Mouse (Mus musculus) intestine, postnatal 0 days (tissue): ENCODE data around the gene Brd4. TPM values are rescaled to one million over a fixed set of nuclear protein-coding genes. Genes with fewer than 3 reads are reported as not detected.

Experiments used
- ATAC-seq: fragments of 200-750 bp; cut with Nextera tagmentation; 2 replicates; pipeline ENCODE4 v1.8.0; 2017; ENCODE audit warnings: mild to moderate bottlenecking, moderate TSS enrichment, moderate library complexity
- H3K27ac ChIP-seq: fragments of 300-500 bp; sonication (generic); 2 replicates; pipeline ENCODE4 v1.5.1; 2014; ENCODE audit warnings: mild to moderate bottlenecking, low read depth, low read length, moderate library complexity
- H3K27me3 ChIP-seq: fragments of 300-500 bp; sonication (generic); replicated peaks from 2 replicates; pipeline ENCODE4 v1.6.1; 2014; ENCODE audit warnings: low read length, mixed read lengths; ENCODE audit not compliant: control insufficient read depth, insufficient read depth
- H3K36me3 ChIP-seq: fragments of 300-500 bp; sonication (generic); 2 replicates; pipeline ENCODE4 v1.6.1; 2014; ENCODE audit warnings: mild to moderate bottlenecking, moderate library complexity; ENCODE audit not compliant: control insufficient read depth, insufficient read depth
- H3K4me1 ChIP-seq: fragments of 300-500 bp; sonication (generic); replicated peaks from 2 replicates; pipeline ENCODE4 v1.6.1; 2014; ENCODE audit warnings: antibody characterized with exemption, low read length, mixed read lengths; ENCODE audit not compliant: control insufficient read depth, insufficient read depth
- H3K4me2 ChIP-seq: fragments of 300-500 bp; sonication (generic); replicated peaks from 2 replicates; pipeline ENCODE4 v1.6.1; 2014; ENCODE audit warnings: low read depth, mild to moderate bottlenecking, moderate library complexity
- H3K4me3 ChIP-seq: fragments of 300-500 bp; sonication (generic); 2 replicates; pipeline ENCODE4 v1.5.1; 2014; ENCODE audit warnings: low read depth, low read length
- H3K9ac ChIP-seq: fragments of 300-500 bp; sonication (generic); 2 replicates; pipeline ENCODE4 v1.6.1; 2014; ENCODE audit warnings: mild to moderate bottlenecking, low read depth, low read length
- H3K9me3 ChIP-seq: fragments of 300-500 bp; sonication (generic); 2 replicates; pipeline ENCODE4 v1.6.1; 2016; ENCODE audit warnings: mixed run types; ENCODE audit not compliant: control insufficient read depth
- CTCF ChIP-seq: sonication (generic); IDR thresholded peaks from 2 replicates; pipeline ENCODE4 v1.5.1; 2016; ENCODE audit warnings: low read depth, mild to moderate bottlenecking, control low read depth, antibody characterized with exemption, moderate library complexity
- whole genome bisulfite sequencing: fragments of 180-500 bp; shearing (Covaris S2); extraction: QIAGEN DNeasy Blood & Tissue Kit; methylation state at CpG from one replicate; pipeline ENCODE4 v1.1.7; 2014; 5-methylcytosine and 5-hydroxymethylcytosine counted together
- polyA plus RNA-seq: library from polyadenylated mRNA; unstranded; fragments of >200 nt; fragmentation: Nextera tagmentation; extraction: Ambion mirVana; gene quantifications from 2 replicates; pipeline ENCODE4 v1.2.1, GENCODE M21; 2015

Brd4 gene
- polyA plus RNA-seq, 1 experiment from 2014 or later: 36.7 TPM

GRCm38 (mm10) chr17:32283341-32283740 is 1.2 kb downstream of the Brd4 start:
- peak overlapping the region; percentile 66 for H3K4me2 ChIP-seq
- peak overlapping the region; percentile 97 for H3K9ac ChIP-seq
- H3K36me3 ChIP-seq: no peaks in the 10 kb centered on the region
- no peak for TF ChIP-seq CTCF
- H3K27me3 ChIP-seq: no peaks in the 10 kb centered on the region
- H3K4me1 ChIP-seq: peaks cover 3% of the 10 kb centered on the region; the same call in 1 of the 2 replicates
- no peak; the same call in 1 of the 2 replicates for ATAC-seq
- no peaks in the 10 kb centered on the region for H3K9me3 ChIP-seq
- WGBS: 7% methylated on average over 7 of the region's 7 CpGs
- H3K27ac ChIP-seq: peak overlapping the region; percentile 100
- H3K4me3 ChIP-seq: peak overlapping the region; percentile 88

GRCm38 (mm10) chr17:32281611-32282310 is 2.8 kb downstream of the Brd4 start:
- WGBS: 32% methylated on average over 4 of the region's 4 CpGs

GRCm38 (mm10) chr17:32281126-32281525 is 3.4 kb downstream of the Brd4 start:
- WGBS: 93% methylated on average over 2 of the region's 2 CpGs
- H3K36me3 ChIP-seq: no peaks in the 10 kb centered on the region
- ATAC-seq: no peak
- H3K9ac ChIP-seq: no peak overlapping the region
- peaks cover 3% of the 10 kb centered on the region for H3K4me1 ChIP-seq
- no peak overlapping the region for H3K4me3 ChIP-seq
- H3K9me3 ChIP-seq: no peaks in the 10 kb centered on the region
- no peaks in the 10 kb centered on the region for H3K27me3 ChIP-seq
- H3K27ac ChIP-seq: no peak overlapping the region
- H3K4me2 ChIP-seq: no peak overlapping the region
- TF ChIP-seq CTCF: no peak

More at GRCm38 (mm10) chr17:32281611-32282310, 2.8 kb downstream of the Brd4 start:
- H3K36me3 ChIP-seq: no peaks in the 10 kb centered on the region
- H3K27ac ChIP-seq: no peak overlapping the region
- no peaks in the 10 kb centered on the region for H3K27me3 ChIP-seq
- H3K4me2 ChIP-seq: peak overlapping the region; percentile 38
- H3K9me3 ChIP-seq: no peaks in the 10 kb centered on the region
- peaks cover 3% of the 10 kb centered on the region; the same call in 1 of the 2 replicates for H3K4me1 ChIP-seq
- H3K4me3 ChIP-seq: no peak overlapping the region
- TF ChIP-seq CTCF: no peak
- no peak for ATAC-seq
- H3K9ac ChIP-seq: no peak overlapping the region

- TF ChIP-seq CTCF: no peak
- no peaks in the 10 kb centered on the region for H3K9me3 ChIP-seq
- H3K4me2 ChIP-seq: no peak overlapping the region
- H3K27ac ChIP-seq: no peak overlapping the region
- peaks cover 6% of the 10 kb centered on the region for H3K4me1 ChIP-seq
- H3K9ac ChIP-seq: no peak overlapping the region
- no peaks in the 10 kb centered on the region for H3K27me3 ChIP-seq
- no peak overlapping the region for H3K4me3 ChIP-seq
- no peaks in the 10 kb centered on the region for H3K36me3 ChIP-seq
- 81% methylated on average over 3 of the region's 3 CpGs for WGBS
- ATAC-seq: no peak
Measured at GRCm38 (mm10) chr17:32280575-32280974, 3.9 kb downstream of the Brd4 start.

GRCm38 (mm10) chr17:32277201-32277600 is 7.3 kb downstream of the Brd4 start:
- TF ChIP-seq CTCF: no peak
- no peaks in the 10 kb centered on the region for H3K36me3 ChIP-seq
- no peak for ATAC-seq
- no peaks in the 10 kb centered on the region for H3K27me3 ChIP-seq
- 81% methylated on average over 1 of the region's 1 CpGs for WGBS
- no peak overlapping the region for H3K4me2 ChIP-seq
- no peak overlapping the region for H3K27ac ChIP-seq
- H3K9me3 ChIP-seq: no peaks in the 10 kb centered on the region
- no peak overlapping the region for H3K4me3 ChIP-seq
- no peak overlapping the region for H3K9ac ChIP-seq
- peaks cover 6% of the 10 kb centered on the region for H3K4me1 ChIP-seq

- ATAC-seq: no peak
- Histone ChIP-seq H3K4me2 (no peak overlapping the region), H3K36me3 (no peaks in the 10 kb centered on the region), H3K9me3 (no peaks in the 10 kb centered on the region), H3K27ac (no peak overlapping the region), H3K4me1 (peaks cover 3% of the 10 kb centered on the region; the same call in 1 of the 2 replicates), H3K27me3 (no peaks in the 10 kb centered on the region), H3K4me3 (no peak overlapping the region), H3K9ac (no peak overlapping the region)
- WGBS: 53% methylated on average over 3 of the region's 3 CpGs
- no peak for TF ChIP-seq CTCF
Measured at GRCm38 (mm10) chr17:32275568-32275967, 9.0 kb downstream of the Brd4 start.
